Mouse (Mus musculus): ENCODE results near the gene Ak5. TPM values are rescaled to one million over a fixed set of nuclear protein-coding genes. Genes with fewer than 3 reads are reported as not detected.
"Not testable (repeated sequence)": the region's sequence is repeated elsewhere in the genome, so short reads cannot be mapped to it uniquely, and the experiment has no call there.

The Ak5 gene
- polyA plus RNA-seq, 1 experiment from 2014 or later: 1.5 TPM

DNA sequence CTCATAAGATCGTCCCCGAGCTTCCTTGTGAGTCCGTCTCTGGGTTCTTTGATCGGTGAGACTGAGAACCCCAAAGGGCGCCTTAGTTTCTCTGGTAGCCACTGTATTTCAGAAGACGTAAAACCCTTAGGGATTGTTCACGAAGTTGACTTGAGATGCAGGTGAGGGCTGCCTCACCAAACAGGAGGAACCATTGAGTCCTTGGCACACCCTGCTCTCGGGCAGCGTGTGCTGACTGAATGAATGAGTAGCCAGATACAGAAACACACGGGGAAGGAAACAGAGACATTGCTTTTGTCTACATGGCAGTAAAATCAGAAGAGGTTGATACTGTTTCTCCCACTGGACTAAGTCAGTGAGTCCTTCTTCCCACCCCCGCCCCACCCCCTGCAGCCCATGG lies 48.1 kb downstream of the Ak5 start:
- Histone ChIP-seq H3K9me3 (no peaks in the 10 kb centered on the region), H3K27me3 (peaks cover 21% of the 10 kb centered on the region; the same call in 1 of the 2 replicates), H3K4me2 (replicated peaks) (peak overlapping the region; percentile 38), H3K4me1 (peaks cover 13% of the 10 kb centered on the region; the same call in 1 of the 2 replicates), H3K36me3 (no peaks in the 10 kb centered on the region), H3K4me3 (no peak overlapping the region), H3K9ac (replicated peaks) (no peak overlapping the region), H3K27ac (replicated peaks) (no peak overlapping the region)
- 62% methylated on average over 11 of the region's 11 CpGs for WGBS
- no peak for ATAC-seq (ENCODE audit: low FRiP score, low read depth)

DNA sequence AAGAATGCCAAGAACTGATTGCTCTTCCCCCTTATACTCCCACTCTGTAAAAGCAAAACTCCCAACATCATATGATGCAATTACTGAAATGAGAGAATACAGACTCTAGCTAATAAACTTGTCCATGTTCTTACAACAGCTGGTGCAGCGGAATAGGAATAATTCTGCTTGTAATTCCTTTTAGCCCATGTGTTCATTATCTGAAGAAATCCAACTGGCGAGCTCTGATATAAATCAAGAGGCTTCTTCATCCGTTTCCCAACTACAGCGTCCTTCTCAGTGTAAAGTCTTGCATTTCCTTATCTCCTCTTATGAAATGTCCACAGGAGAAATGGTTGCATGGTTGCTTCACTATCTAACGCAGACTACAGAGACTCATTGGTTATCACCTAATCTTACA lies 59.1 kb downstream of the Ak5 start:
- H3K9ac ChIP-seq (replicated peaks): no peak overlapping the region
- no peaks in the 10 kb centered on the region for H3K9me3 ChIP-seq
- H3K27me3 ChIP-seq: no peaks in the 10 kb centered on the region
- no peak for ATAC-seq (ENCODE audit: low FRiP score, low read depth)
- 91% methylated on average over 5 of the region's 5 CpGs for WGBS
- H3K4me3 ChIP-seq: no peak overlapping the region
- H3K4me2 ChIP-seq (replicated peaks): no peak overlapping the region
- no peak overlapping the region for H3K27ac ChIP-seq (replicated peaks)
- no peaks in the 10 kb centered on the region for H3K36me3 ChIP-seq
- H3K4me1 ChIP-seq: no peaks in the 10 kb centered on the region

DNA sequence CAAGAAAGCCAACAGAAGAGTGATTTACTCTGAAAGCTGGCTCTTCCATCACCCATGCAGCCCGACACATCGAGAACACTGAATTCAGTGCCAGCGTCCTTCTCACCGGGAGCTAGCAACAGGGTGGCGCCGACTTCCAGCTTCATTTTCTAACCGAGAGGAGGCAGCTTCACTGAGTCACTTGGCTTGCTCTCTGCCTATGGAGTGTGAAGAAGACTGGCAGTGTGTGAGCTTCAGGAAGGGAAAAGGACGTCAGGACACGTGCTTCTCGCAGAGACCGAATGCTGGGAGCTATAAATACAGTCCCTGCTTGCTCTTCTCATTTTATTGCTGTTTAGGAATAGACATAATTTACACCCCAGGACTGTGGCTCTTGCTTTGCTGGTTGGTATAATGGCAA lies 62.3 kb downstream of the Ak5 start:
- Histone ChIP-seq H3K9me3 (no peaks in the 10 kb centered on the region), H3K4me3 (no peak overlapping the region), H3K27me3 (no peaks in the 10 kb centered on the region), H3K4me2 (replicated peaks) (no peak overlapping the region), H3K4me1 (no peaks in the 10 kb centered on the region), H3K36me3 (no peaks in the 10 kb centered on the region), H3K9ac (replicated peaks) (no peak overlapping the region), H3K27ac (replicated peaks) (no peak overlapping the region)
- ATAC-seq (ENCODE audit: low FRiP score, low read depth): no peak
- 82% methylated on average over 11 of the region's 11 CpGs for WGBS

DNA sequence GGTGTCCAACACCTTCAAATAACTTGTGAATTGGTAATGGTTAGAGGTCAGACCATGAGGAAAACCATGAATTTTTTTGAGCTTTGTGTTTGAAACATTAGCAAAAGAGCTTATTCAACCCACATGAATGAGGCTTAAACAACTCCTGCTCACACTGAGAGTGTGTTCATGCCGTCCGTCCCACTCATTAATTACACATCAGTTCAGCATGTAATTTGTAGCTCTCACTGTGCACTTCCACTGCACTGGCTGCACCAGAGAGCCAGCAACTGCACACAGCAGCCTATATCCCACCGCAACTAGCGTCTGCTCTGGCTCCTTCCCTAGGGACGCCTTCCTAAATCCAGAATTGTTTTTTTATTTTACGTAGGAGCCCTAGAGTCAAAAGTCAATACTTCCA lies 68.5 kb downstream of the Ak5 start:
- WGBS: 61% methylated on average over 6 of the region's 6 CpGs
- Histone ChIP-seq H3K4me3 (no peak overlapping the region), H3K4me2 (replicated peaks) (no peak overlapping the region), H3K27ac (replicated peaks) (no peak overlapping the region), H3K9ac (replicated peaks) (no peak overlapping the region), H3K36me3 (no peaks in the 10 kb centered on the region), H3K9me3 (no peaks in the 10 kb centered on the region), H3K4me1 (peaks cover 3% of the 10 kb centered on the region; the same call in 1 of the 2 replicates), H3K27me3 (no peaks in the 10 kb centered on the region)
- ATAC-seq (ENCODE audit: low FRiP score, low read depth): no peak

DNA sequence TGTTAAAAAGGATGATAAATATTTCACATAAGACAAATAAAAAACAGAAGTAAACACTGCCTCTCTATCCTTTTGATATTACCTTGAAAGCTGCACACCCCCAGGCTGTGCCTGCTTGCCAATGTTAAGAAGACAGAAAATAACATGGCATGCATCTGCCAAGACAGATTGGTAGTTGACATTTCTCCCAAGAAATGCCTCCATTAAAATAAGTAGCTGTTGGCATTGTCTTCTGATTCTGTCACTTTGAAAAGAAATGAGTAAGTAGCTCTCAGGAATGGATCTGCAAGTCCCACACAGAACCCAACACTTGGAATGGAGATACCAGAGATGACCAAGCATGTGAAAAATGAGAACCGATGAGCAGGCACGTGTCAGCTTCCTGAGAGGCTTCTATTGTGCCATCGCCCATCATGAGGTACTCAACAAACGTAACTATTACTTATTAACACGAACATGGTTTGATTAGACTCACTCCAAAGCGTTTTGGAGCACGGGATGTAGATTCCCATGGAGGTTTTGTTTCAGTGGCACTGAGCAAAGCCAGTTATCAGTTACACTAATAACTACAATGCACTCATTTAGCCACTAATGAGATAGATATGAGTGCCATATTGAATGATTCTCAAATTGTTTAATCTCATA lies 71.6 kb downstream of the Ak5 start:
- no peaks in the 10 kb centered on the region for H3K27me3 ChIP-seq
- ATAC-seq (ENCODE audit: low FRiP score, low read depth): no peak
- 86% methylated on average over 7 of the region's 7 CpGs for WGBS
- H3K9ac ChIP-seq (replicated peaks): no peak overlapping the region
- H3K27ac ChIP-seq (replicated peaks): no peak overlapping the region
- H3K4me3 ChIP-seq: no peak overlapping the region
- no peaks in the 10 kb centered on the region for H3K36me3 ChIP-seq
- no peak overlapping the region for H3K4me2 ChIP-seq (replicated peaks)
- peaks cover 3% of the 10 kb centered on the region; the same call in 1 of the 2 replicates for H3K4me1 ChIP-seq
- no peaks in the 10 kb centered on the region for H3K9me3 ChIP-seq

DNA sequence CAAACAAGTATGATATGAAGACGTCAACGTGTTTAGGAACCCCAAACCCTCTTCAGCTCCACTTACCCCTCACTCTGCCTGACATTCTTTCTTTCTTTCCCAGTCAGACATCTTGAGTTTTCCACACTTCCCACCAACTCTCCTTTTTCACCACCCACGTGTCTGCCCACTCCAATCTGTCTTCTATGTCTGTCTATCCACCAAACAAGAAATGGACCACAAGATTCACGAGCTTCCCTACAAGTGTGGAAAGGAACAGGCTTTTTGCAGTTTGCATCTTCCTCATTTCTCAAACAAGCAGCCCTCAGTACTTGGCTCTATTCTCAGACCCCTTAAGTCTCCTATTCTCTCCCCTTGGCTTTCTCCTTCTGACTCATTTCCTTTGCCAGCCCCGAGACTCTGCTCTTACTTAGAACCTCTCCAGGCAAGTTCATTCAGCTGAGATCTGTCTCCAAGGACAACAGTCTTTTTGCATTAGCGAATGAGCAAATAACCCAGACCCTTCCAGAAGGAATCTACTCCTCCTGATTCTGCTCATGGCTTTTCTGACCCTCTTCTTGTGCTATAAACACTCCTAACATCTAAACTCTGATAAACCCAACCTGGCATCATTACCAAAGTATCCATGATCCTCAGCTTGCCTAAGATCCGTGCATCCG lies 75.3 kb downstream of the Ak5 start:
- Histone ChIP-seq H3K9me3 (no peaks in the 10 kb centered on the region), H3K9ac (replicated peaks) (no peak overlapping the region), H3K4me2 (replicated peaks) (no peak overlapping the region), H3K4me3 (no peak overlapping the region), H3K36me3 (no peaks in the 10 kb centered on the region), H3K4me1 (no peaks in the 10 kb centered on the region), H3K27me3 (no peaks in the 10 kb centered on the region), H3K27ac (replicated peaks) (no peak overlapping the region)
- ATAC-seq (ENCODE audit: low FRiP score, low read depth): no peak
- 71% methylated on average over 8 of the region's 8 CpGs for WGBS

DNA sequence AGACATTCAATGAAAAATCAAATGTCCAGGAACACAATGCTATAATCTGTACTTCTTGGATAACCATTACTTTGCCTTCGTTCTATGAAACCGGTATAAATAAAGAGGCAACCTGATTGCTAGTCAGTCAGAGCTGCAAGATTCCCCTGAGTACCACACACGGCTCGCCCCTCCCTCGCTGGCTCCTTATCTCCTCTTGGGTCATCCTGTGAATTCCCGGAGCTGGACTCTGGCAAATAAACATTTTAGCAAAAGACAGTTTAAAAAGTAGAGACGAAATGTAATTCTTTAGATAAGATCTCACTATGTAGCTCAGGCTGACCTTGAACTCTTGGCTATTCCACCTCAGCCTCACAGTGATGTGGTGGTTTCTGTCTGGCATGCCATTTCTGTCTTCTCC lies 77.7 kb downstream of the Ak5 start:
- no peak overlapping the region for H3K9ac ChIP-seq (replicated peaks)
- H3K4me2 ChIP-seq (replicated peaks): no peak overlapping the region
- ATAC-seq (ENCODE audit: low FRiP score, low read depth): no peak
- H3K4me3 ChIP-seq: no peak overlapping the region
- no peaks in the 10 kb centered on the region for H3K36me3 ChIP-seq
- H3K9me3 ChIP-seq: no peaks in the 10 kb centered on the region
- no peaks in the 10 kb centered on the region for H3K4me1 ChIP-seq
- H3K27ac ChIP-seq (replicated peaks): no peak overlapping the region
- WGBS: 91% methylated on average over 7 of the region's 7 CpGs
- no peaks in the 10 kb centered on the region for H3K27me3 ChIP-seq

DNA sequence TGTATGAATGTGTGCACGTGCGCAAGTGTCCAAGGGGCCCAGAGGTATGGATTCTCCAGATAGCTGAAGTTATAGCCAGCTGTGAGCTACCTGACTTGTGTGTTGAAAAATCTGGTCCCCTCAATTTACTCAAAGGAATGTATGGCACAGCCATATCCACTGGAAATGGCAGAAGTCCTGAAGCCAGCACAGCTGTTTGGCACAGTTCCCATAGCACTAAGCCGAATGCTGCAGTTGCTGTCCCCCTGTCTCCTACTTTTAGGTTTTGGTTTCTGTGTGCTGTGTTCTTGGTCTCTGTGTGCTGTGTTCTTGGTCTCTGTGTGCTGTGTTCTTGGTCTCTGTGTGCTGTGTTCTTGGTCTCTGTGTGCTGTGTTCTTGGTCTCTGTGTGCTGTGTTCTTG lies 79.1 kb downstream of the Ak5 start:
- ATAC-seq (ENCODE audit: low FRiP score, low read depth); H3K9me3 ChIP-seq; H3K4me3 ChIP-seq; H3K27me3 ChIP-seq; H3K27ac ChIP-seq (replicated peaks); H3K4me2 ChIP-seq (replicated peaks); H3K4me1 ChIP-seq; H3K9ac ChIP-seq (replicated peaks); H3K36me3 ChIP-seq: not testable (repeated sequence)
- WGBS: 94% methylated on average over 3 of the region's 3 CpGs

DNA sequence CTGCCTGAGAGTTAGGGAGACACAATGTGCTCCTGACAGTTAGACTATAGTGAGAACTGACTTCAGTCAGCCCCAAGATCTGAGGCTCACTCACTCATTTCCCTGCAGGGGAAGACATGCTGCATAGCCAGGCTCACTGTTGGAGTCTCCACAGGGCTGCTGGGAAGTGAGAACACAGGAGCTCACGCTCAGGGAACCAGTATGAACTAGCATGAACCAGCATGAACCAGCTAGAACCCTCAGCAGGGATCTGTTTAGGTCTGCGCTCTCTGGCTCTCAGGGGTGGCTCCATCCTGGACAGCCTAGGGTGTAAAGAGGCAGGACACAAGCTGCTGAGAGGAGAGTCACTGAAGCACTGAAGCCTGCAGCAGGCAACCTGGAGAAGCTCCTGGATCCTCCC lies 81.2 kb downstream of the Ak5 start:
- Histone ChIP-seq H3K36me3 (no peaks in the 10 kb centered on the region), H3K9me3 (no peaks in the 10 kb centered on the region), H3K27me3 (no peaks in the 10 kb centered on the region), H3K4me3 (no peak overlapping the region), H3K27ac (replicated peaks) (no peak overlapping the region), H3K4me1 (no peaks in the 10 kb centered on the region), H3K9ac (replicated peaks) (no peak overlapping the region), H3K4me2 (replicated peaks) (no peak overlapping the region)
- ATAC-seq (ENCODE audit: low FRiP score, low read depth): no peak
- 69% methylated on average over 2 of the region's 2 CpGs for WGBS

DNA sequence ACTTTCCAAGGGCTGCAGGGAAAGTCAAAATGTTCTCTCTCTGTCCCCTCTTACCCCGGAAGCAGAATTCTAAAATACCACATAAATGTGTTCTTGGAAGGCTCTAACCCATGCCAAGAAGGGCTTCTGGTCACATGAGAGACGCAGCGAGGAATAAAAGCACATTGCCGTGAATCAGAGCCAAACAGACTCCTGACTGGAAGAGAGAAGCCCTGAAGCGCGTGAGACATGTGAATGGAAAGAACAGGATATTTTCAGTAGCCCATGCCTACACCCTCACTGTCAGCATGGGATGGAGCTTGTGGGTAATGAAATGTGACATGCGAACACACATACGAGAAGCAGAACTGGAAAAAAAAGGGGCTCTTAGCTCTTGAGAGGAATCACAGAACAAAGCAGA lies 82.0 kb downstream of the Ak5 start:
- Histone ChIP-seq H3K4me1 (no peaks in the 10 kb centered on the region), H3K9ac (replicated peaks) (no peak overlapping the region), H3K27me3 (no peaks in the 10 kb centered on the region), H3K4me3 (no peak overlapping the region), H3K27ac (replicated peaks) (no peak overlapping the region), H3K4me2 (replicated peaks) (no peak overlapping the region), H3K36me3 (no peaks in the 10 kb centered on the region), H3K9me3 (no peaks in the 10 kb centered on the region)
- WGBS: 85% methylated on average over 8 of the region's 8 CpGs
- ATAC-seq (ENCODE audit: low FRiP score, low read depth): no peak

DNA sequence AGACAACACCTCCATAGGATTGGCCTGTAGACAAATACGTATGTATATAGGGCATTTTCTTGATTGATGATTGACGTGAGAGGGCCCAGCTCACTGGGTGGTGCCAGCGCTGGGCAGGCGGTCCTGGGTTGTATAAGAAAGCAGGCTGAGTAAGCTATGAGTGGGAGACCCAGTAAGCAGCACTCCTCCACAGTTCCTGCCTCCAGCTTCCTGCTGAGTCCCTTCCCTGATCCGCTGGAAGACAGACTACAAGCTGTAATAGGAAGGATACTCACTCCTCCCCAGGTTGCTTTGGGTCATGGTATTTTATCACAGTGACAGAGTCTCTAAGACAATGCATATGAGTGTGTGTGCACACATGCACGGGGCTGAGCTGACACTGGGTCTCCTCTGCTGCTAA lies 82.6 kb downstream of the Ak5 start:
- Histone ChIP-seq H3K4me1 (no peaks in the 10 kb centered on the region), H3K9me3 (no peaks in the 10 kb centered on the region), H3K27ac (replicated peaks) (no peak overlapping the region), H3K4me2 (replicated peaks) (no peak overlapping the region), H3K27me3 (no peaks in the 10 kb centered on the region), H3K4me3 (no peak overlapping the region), H3K9ac (replicated peaks) (no peak overlapping the region), H3K36me3 (no peaks in the 10 kb centered on the region)
- no peak for ATAC-seq (ENCODE audit: low FRiP score, low read depth)
- WGBS: 85% methylated on average over 6 of the region's 6 CpGs

DNA sequence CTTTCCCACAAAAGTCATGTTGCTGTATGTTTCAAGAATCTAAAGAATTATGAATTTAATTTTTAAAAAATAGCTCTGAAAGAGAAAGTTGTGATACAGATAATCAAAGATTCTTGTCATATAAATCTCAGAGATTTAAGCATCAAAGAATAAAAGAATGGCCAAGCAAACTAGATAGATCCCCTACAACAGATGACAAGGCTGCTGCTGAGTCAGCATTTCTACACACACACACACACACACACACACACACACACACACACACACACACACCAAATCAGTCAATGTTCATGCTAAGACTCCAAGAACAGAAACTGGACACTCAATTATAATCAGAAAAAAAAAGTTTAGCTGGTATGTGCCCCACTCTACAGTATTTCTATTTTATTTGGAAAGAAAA lies 85.1 kb downstream of the Ak5 start:
- H3K36me3 ChIP-seq: no peaks in the 10 kb centered on the region
- H3K9ac ChIP-seq (replicated peaks): no peak overlapping the region
- no peaks in the 10 kb centered on the region for H3K9me3 ChIP-seq
- no peak overlapping the region for H3K27ac ChIP-seq (replicated peaks)
- peaks cover 8% of the 10 kb centered on the region for H3K4me1 ChIP-seq
- H3K27me3 ChIP-seq: no peaks in the 10 kb centered on the region
- H3K4me2 ChIP-seq (replicated peaks): no peak overlapping the region
- H3K4me3 ChIP-seq: no peak overlapping the region
- no peak for ATAC-seq (ENCODE audit: low FRiP score, low read depth)

DNA sequence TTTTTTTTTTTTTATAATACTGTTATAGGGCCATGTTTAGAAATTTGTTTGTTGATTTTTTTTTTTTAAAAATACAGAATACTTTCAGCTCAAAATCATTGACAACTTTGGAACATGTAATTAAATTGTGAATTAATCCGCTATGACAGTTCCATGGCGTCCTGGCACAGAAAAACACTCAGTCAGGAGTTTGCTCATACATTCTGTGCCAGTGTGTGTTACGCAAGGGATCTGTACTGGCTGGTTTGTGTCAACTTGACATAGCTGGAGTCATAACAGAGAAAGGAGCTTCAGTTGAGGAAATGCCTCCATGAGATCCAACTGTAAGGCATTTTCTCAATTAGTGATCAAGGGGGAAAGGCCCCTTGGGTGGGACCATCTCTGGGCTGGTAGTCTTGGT lies 86.3 kb downstream of the Ak5 start:
- H3K9me3 ChIP-seq; H3K36me3 ChIP-seq; H3K27ac ChIP-seq (replicated peaks); H3K9ac ChIP-seq (replicated peaks); H3K27me3 ChIP-seq; ATAC-seq (ENCODE audit: low FRiP score, low read depth); H3K4me3 ChIP-seq; H3K4me2 ChIP-seq (replicated peaks): not testable (repeated sequence)
- H3K4me1 ChIP-seq: peaks cover 12% of the 10 kb centered on the region
- 91% methylated on average over 3 of the region's 3 CpGs for WGBS

Data from midbrain, embryonic 12.5 days (tissue).